Mouse (Mus musculus): ENCODE data around the gene Adgrg2.
A peak's percentile ranks its signal among the peaks of the same experiment; 100 is the strongest.

Gene Adgrg2

DNA sequence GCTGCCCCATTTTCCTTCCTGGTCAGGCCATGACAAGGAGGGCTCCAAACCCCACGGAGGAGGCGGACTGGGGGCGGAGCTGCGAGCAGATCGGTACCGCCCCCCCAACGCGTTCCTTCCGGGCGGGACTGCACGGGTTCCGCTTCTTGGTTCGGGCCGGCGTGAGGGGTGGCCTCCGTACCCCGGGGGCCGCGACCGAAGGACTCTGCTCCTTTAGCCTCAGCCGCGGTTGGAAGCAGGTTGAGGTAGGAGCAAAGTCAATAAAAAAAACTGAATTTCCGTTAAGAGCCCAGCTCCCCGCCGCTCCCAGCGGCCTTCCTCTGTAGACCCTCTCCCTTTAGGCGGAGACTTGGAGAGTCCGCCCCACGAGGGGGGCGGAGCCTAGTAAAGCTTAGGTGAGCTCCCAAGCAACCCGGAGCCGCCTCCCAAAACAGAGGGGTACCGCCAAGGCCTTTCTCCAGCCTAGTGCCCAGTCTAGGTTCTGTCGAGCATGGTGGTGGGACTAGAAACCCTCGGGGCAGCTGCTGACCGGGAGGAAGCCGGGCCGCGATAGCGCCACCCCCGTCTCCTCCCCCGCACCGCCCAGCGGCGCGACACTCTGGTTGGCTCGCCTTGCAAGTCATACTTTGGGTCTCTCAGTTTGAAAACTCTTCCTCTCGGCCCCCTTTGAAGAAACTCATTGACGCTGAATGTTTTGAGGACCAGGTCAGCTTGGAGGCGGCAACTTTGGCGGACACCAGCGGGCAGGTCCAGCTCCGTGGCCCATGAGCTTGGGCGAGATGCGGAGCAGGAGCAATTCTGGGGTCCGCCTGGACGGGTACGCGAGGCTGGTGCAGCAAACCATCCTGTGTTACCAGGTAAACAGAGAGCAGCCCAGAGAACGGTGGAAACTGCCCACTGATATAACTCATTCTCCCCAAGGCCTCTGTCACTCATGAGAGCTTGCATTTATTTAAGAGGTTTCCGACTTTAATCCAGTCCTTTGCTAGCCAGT lies 111.9 kb downstream of the Adgrg2 start, which contains the start of gene Phka2:
TSS of gene Phka2 (plus strand) at position 119 of the 994 bp plus-strand sequence.
- DNase-seq: peak; percentile 86

DNA sequence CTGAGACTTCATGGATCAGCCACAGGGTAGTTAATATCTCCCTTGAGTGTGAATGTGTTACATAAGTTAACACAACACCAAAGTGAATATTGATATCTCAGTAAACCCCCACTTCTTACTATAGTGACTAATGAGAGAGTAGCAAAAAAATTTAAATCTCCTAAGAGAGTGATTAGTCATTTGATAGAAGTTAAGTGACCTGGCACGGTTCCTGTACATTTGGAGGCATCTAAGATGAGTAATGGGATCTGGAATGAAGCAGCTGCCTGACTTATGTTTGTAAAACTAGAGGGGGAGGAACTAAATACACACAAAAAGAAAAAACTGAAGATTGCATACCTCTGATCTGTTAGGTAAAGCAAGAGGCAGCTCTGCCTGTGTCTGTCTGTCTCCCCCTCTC lies 118.6 kb downstream of the Adgrg2 start:
- no peak for DNase-seq

GRCm38 (mm10) chrX:160510197-160510596 lies 119.7 kb downstream of the Adgrg2 start:
- DNase-seq: no peak

GRCm38 (mm10) chrX:160516027-160516426 lies 125.5 kb downstream of the Adgrg2 start:
- no peak for DNase-seq

- no peak for DNase-seq
Measured at GRCm38 (mm10) chrX:160542772-160543171, 152.3 kb downstream of the Adgrg2 start.

Data from thymus, postnatal 25 days (tissue).